Mouse (Mus musculus) lung, adult 2 months (tissue): ENCODE results near the gene Cyp2c23.

Source experiments
- CTCF ChIP-seq: fragments of 200-500 bp; IDR thresholded peaks from 2 replicates; pipeline ENCODE4 v1.5.1; 2011; ENCODE audit warnings: mild to moderate bottlenecking, low read length, control low read depth; ENCODE audit not compliant: insufficient read depth
- POLR2A ChIP-seq: fragments of 200-500 bp; IDR thresholded peaks from 2 replicates; pipeline ENCODE4 v1.6.1; 2011; ENCODE audit warnings: low read depth, mild to moderate bottlenecking, control low read depth, low read length, borderline replicate concordance; ENCODE audit errors: extremely low read depth

GRCm38 (mm10) chr19:44076457-44076856 lies 47.4 kb upstream of the Cyp2c23 start:
- TF ChIP-seq POLR2A (no peak), CTCF (no peak)
